Mouse (Mus musculus) lung, embryonic 16.5 days (tissue): Measurements from ENCODE around the gene Olfr8. TPM values are rescaled to one million over a fixed set of nuclear protein-coding genes. Genes with fewer than 3 reads are reported as not detected.
"Not testable (repeated sequence)": the region's sequence is repeated elsewhere in the genome, so short reads cannot be mapped to it uniquely, and the experiment has no call there.

ENCODE experiments used
- ATAC-seq: fragments of 200-750 bp; cut with Nextera tagmentation; 2 replicates; pipeline ENCODE4 v1.8.0; 2017; ENCODE audit warnings: low read depth, mild to moderate bottlenecking, moderate library complexity
- H3K27ac ChIP-seq: fragments of 300-500 bp; sonication (generic); 2 replicates; pipeline ENCODE4 v1.5.1; 2014; ENCODE audit warnings: mild to moderate bottlenecking, control low read depth, low read length
- H3K27me3 ChIP-seq: fragments of 300-500 bp; sonication (generic); 2 replicates; pipeline ENCODE4 v1.6.1; 2014; ENCODE audit warnings: low read depth, low read length, mixed read lengths; ENCODE audit not compliant: control insufficient read depth, insufficient read depth
- H3K36me3 ChIP-seq: fragments of 300-500 bp; sonication (generic); 2 replicates; pipeline ENCODE4 v1.6.1; 2014; ENCODE audit warnings: low read length; ENCODE audit not compliant: control insufficient read depth, insufficient read depth
- H3K4me1 ChIP-seq: fragments of 300-500 bp; sonication (generic); replicated peaks from 2 replicates; pipeline ENCODE4 v1.6.1; 2014; ENCODE audit warnings: low read length, mixed read lengths; ENCODE audit not compliant: control insufficient read depth, insufficient read depth
- H3K4me2 ChIP-seq: fragments of 300-500 bp; sonication (generic); 2 replicates; pipeline ENCODE4 v1.6.1; 2014; ENCODE audit warnings: low read depth, low read length, control low read depth
- H3K4me3 ChIP-seq: fragments of 300-500 bp; sonication (generic); 2 replicates; pipeline ENCODE4 v1.5.1; 2014; ENCODE audit warnings: mild to moderate bottlenecking, low read length, control low read depth
- H3K9ac ChIP-seq: fragments of 300-500 bp; sonication (generic); 2 replicates; pipeline ENCODE4 v1.6.1; 2014; ENCODE audit warnings: low read length, control low read depth
- H3K9me3 ChIP-seq: fragments of 300-500 bp; sonication (generic); 2 replicates; pipeline ENCODE4 v1.6.1; 2016; ENCODE audit warnings: low read length; ENCODE audit not compliant: control insufficient read depth
- WGBS: fragments of 180-500 bp; shearing (Covaris S2); extraction: QIAGEN DNeasy Blood & Tissue Kit; methylation state at CpG from one replicate; pipeline ENCODE4 v1.1.7; 2014; 5-methylcytosine and 5-hydroxymethylcytosine counted together
- polyA plus RNA-seq: library from polyadenylated mRNA; unstranded; fragments of >200 nt; fragmentation: Nextera tagmentation; extraction: Ambion mirVana; gene quantifications from 2 replicates; pipeline ENCODE4 v1.2.1, GENCODE M21; 2015

The Olfr8 gene
- polyA plus RNA-seq = not detected in 2 replicates

GRCm38 (mm10) chr10:78950336-78950735, at the start of gene Olfr8:
Gene Olfr8, plus strand, starts transcription at chr10:78950636.
- H3K4me3 ChIP-seq, H3K4me2 ChIP-seq, ATAC-seq, H3K9me3 ChIP-seq, H3K9ac ChIP-seq, H3K36me3 ChIP-seq, H3K27me3 ChIP-seq, H3K27ac ChIP-seq, H3K4me1 ChIP-seq: not testable (repeated sequence)
- 85% methylated on average over 1 of the region's 1 CpGs for WGBS

GRCm38 (mm10) chr10:78912871-78913270, 37.6 kb upstream of the Olfr8 start, which contains the start of gene Olfr1354:
Gene Olfr1354, plus strand, starts transcription at chr10:78913171.
- not testable (repeated sequence) for H3K27me3 ChIP-seq, H3K9ac ChIP-seq, ATAC-seq, H3K4me1 ChIP-seq, H3K36me3 ChIP-seq, H3K4me3 ChIP-seq, H3K27ac ChIP-seq, H3K9me3 ChIP-seq, H3K4me2 ChIP-seq
- 82% methylated on average over 1 of the region's 1 CpGs for WGBS

- ATAC-seq, H3K4me2 ChIP-seq, H3K27me3 ChIP-seq, H3K4me3 ChIP-seq, H3K4me1 ChIP-seq, H3K9me3 ChIP-seq, H3K36me3 ChIP-seq, H3K9ac ChIP-seq, H3K27ac ChIP-seq: not testable (repeated sequence)
Observed at GRCm38 (mm10) chr10:78963009-78963408, 12.6 kb downstream of the Olfr8 start, which contains the start of gene Olfr1353. Gene Olfr1353, plus strand, starts transcription at chr10:78963309.

- Histone ChIP-seq H3K4me1 (no peaks in the 10 kb centered on the region), H3K4me3 (no peak within 1 kb of the TSS), H3K9ac (no peak within 1 kb of the TSS), H3K4me2 (no peak within 1 kb of the TSS), H3K9me3 (no peaks in the 10 kb centered on the region), H3K36me3 (no peaks in the 10 kb centered on the region), H3K27me3 (no peaks in the 10 kb centered on the region), H3K27ac (no peak within 1 kb of the TSS)
- ATAC-seq = no peak
Observed at GRCm38 (mm10) chr10:78980750-78981149, 30.3 kb downstream of the Olfr8 start, which contains the start of gene Olfr1352. Gene Olfr1352, plus strand, starts transcription at chr10:78981050.

Other genes with a start within 250 kb of the Olfr8 start
- 0.21 TPM in 1 of 2 replicates, not detected in the other for gene Casp14, start 232.3 kb upstream of the Olfr8 start, polyA plus RNA-seq
- gene Ccdc105, start 197.6 kb upstream of the Olfr8 start, polyA plus RNA-seq = 0.16 TPM in 2 replicates
- 0.63 and 0.83 TPM in 2 replicates for gene Slc1a6, start 170.1 kb upstream of the Olfr8 start, polyA plus RNA-seq
- gene Olfr1356, start 98.5 kb upstream of the Olfr8 start, polyA plus RNA-seq = not detected in 2 replicates
- gene Olfr1355, start 75.1 kb upstream of the Olfr8 start, polyA plus RNA-seq = not detected in 2 replicates
- gene Olfr1354, start 37.5 kb upstream of the Olfr8 start, polyA plus RNA-seq = not detected in 2 replicates
- not detected in 2 replicates for gene Olfr1353, start 12.7 kb downstream of the Olfr8 start, polyA plus RNA-seq
- not detected in 2 replicates for gene Olfr1352, start 30.4 kb downstream of the Olfr8 start, polyA plus RNA-seq
- not detected in 2 replicates for gene Olfr1351, start 61.8 kb downstream of the Olfr8 start, polyA plus RNA-seq
- gene Olfr57, start 78.1 kb downstream of the Olfr8 start, polyA plus RNA-seq = not detected in 2 replicates
- gene 2610008E11Rik, start 147.0 kb downstream of the Olfr8 start, polyA plus RNA-seq = 31.1 and 32.0 TPM in 2 replicates
- not detected in 2 replicates for gene Vmn2r80, start 198.1 kb downstream of the Olfr8 start, polyA plus RNA-seq